Mouse (Mus musculus): ENCODE data around the gene H3f3a. TPM values are rescaled to one million over a fixed set of nuclear protein-coding genes. Genes with fewer than 3 reads are reported as not detected.

H3f3a gene
- polyA plus RNA-seq (2015; fragmentation: Nextera tagmentation; extraction: Ambion mirVana) = 2,015 and 2,166 TPM in 2 replicates

GRCm38 (mm10) chr1:180813885-180814740, at the start of gene H3f3a:
Gene H3f3a, minus strand, starts transcription at chr1:180813943.

GRCm38 (mm10) chr1:180850316-180851270, 36.9 kb upstream of the H3f3a start, which contains the start of gene Sde2:
Gene Sde2, plus strand, starts transcription at chr1:180851127.

Other genes with a start within 250 kb of the H3f3a start
- 32.0 and 55.1 TPM in 2 replicates for gene Parp1, start 245.0 kb downstream of the H3f3a start, polyA plus RNA-seq (2015; fragmentation: Nextera tagmentation; extraction: Ambion mirVana)
- gene Lin9, start 172.8 kb downstream of the H3f3a start, polyA plus RNA-seq (2015; fragmentation: Nextera tagmentation; extraction: Ambion mirVana) = 7.0 and 8.9 TPM in 2 replicates
- 0.10 and 0.11 TPM in 2 replicates for gene Mixl1, start 116.9 kb downstream of the H3f3a start, polyA plus RNA-seq (2015; fragmentation: Nextera tagmentation; extraction: Ambion mirVana)
- gene Acbd3, start 87.9 kb downstream of the H3f3a start, polyA plus RNA-seq (2015; fragmentation: Nextera tagmentation; extraction: Ambion mirVana) = 16.1 and 19.5 TPM in 2 replicates
- 14.5 and 21.4 TPM in 2 replicates for gene Sde2, start 37.2 kb upstream of the H3f3a start, polyA plus RNA-seq (2015; fragmentation: Nextera tagmentation; extraction: Ambion mirVana)
- 0.08 and 0.29 TPM in 2 replicates for gene Lefty2, start 79.2 kb upstream of the H3f3a start, polyA plus RNA-seq (2015; fragmentation: Nextera tagmentation; extraction: Ambion mirVana)
- 67.5 and 87.6 TPM in 2 replicates for gene Pycr2, start 90.3 kb upstream of the H3f3a start, polyA plus RNA-seq (2015; fragmentation: Nextera tagmentation; extraction: Ambion mirVana)
- 4.9 and 6.3 TPM in 2 replicates for gene Lefty1, start 121.1 kb upstream of the H3f3a start, polyA plus RNA-seq (2015; fragmentation: Nextera tagmentation; extraction: Ambion mirVana)
- 10.0 and 15.5 TPM in 2 replicates for gene Tmem63a, start 128.4 kb upstream of the H3f3a start, polyA plus RNA-seq (2015; fragmentation: Nextera tagmentation; extraction: Ambion mirVana)
- gene Ephx1, start 207.0 kb upstream of the H3f3a start, polyA plus RNA-seq (2015; fragmentation: Nextera tagmentation; extraction: Ambion mirVana) = 56.6 and 73.8 TPM in 2 replicates
- not detected in 2 replicates for gene 9130409I23Rik, start 237.3 kb upstream of the H3f3a start, polyA plus RNA-seq (2015; fragmentation: Nextera tagmentation; extraction: Ambion mirVana)